Mouse (Mus musculus) gastrocnemius, adult 2 months (tissue): ENCODE data around the gene Oser1. TPM values are rescaled to one million over a fixed set of nuclear protein-coding genes. Genes with fewer than 3 reads are reported as not detected.

Experiments
- DNase-seq: peaks from one replicate; pipeline ENCODE4 v3.0.0; 2022
- H3K27ac ChIP-seq: fragments of 200-600 bp; 2 replicates; pipeline ENCODE4 v1.8.1; 2022; ENCODE audit warnings: mild to moderate bottlenecking
- H3K4me3 ChIP-seq: fragments of 200-600 bp; 2 replicates; pipeline ENCODE4 v1.8.1; 2022; ENCODE audit warnings: mild to moderate bottlenecking, moderate library complexity
- CTCF ChIP-seq: fragments of 200-600 bp; IDR thresholded peaks from 2 replicates; pipeline ENCODE4 v1.8.1; 2022; ENCODE audit warnings: antibody characterized with exemption, mild to moderate bottlenecking, moderate library complexity
- intact Hi-C: fragments of 180-260 bp; cut with DNase I; formaldehyde crosslinking; loops from one replicate; pipeline ENCODE4 v1.15.1; 2025
- total RNA-seq, 2 experiments: library from RNA; stranded (reverse); gene quantifications; 2 replicates each; pipeline ENCODE4 v1.2.3; 2021

The Oser1 gene
- total RNA-seq, 2 experiments from 2014 or later: 32.4 to 38.2 TPM

GRCm38 (mm10) chr2:163362940-163363921 lies 61.3 kb downstream of the Oser1 start:
- intact Hi-C loops: loop anchor here (2.0 kb wide), 1 partner anchor 34 kb away; the partner anchor contains the start of gene Jph2
- Histone ChIP-seq H3K27ac (peak overlapping the region; percentile 93), H3K4me3 (peak overlapping the region; percentile 49)
- no peak for TF ChIP-seq CTCF
- peak; percentile 81 for DNase-seq

GRCm38 (mm10) chr2:163360858-163361623 lies 63.5 kb downstream of the Oser1 start:
- no peak for TF ChIP-seq CTCF
- H3K4me3 ChIP-seq: peak overlapping the region; percentile 28
- intact Hi-C loops: no loop called here
- peak overlapping the region; percentile 93 for H3K27ac ChIP-seq
- DNase-seq: peak; percentile 68

DNA sequence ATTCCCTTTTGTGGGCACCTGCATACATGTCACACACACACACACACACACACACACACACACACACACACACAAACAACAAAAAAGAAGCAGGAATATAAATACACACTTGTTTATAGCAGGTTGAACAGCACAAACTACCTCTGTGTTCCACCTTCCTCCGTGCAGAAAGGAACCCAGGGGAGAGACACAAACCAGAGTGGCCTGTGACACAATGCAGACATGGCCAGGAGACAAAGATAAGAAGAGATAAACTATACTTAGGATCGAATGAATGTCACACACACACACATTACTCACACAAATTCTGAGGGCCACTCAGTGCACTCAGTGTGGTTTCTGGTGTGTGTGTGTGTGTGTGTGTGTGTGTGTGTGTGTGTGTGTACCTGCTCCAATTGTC lies 65.2 kb downstream of the Oser1 start:
- Histone ChIP-seq H3K27ac (peak overlapping the region; percentile 93), H3K4me3 (no peak overlapping the region)
- intact Hi-C loops: no loop called here
- no peak for TF ChIP-seq CTCF
- no peak for DNase-seq

DNA sequence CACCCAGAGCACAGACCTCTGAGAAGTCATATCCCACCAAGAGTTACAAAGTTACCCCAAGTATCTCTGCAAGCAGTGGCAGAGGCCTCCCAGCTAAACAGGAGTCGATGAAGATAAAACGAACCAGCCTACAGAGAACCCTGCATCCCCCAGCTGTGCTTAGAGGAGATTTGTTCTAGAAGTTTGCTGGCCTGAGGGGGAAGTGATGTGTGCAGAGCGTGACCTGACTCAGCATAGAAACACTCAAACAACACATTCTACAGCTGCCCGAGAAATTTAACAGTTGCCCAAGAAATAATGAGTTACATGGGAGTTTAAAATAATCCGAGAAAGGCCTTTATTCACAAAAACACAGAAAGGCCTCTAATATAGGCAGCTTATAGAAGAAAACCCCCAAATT lies 65.8 kb downstream of the Oser1 start:
- H3K27ac ChIP-seq: peak overlapping the region; percentile 93
- H3K4me3 ChIP-seq: no peak overlapping the region
- intact Hi-C loops: no loop called here
- no peak for TF ChIP-seq CTCF
- no peak for DNase-seq

DNA sequence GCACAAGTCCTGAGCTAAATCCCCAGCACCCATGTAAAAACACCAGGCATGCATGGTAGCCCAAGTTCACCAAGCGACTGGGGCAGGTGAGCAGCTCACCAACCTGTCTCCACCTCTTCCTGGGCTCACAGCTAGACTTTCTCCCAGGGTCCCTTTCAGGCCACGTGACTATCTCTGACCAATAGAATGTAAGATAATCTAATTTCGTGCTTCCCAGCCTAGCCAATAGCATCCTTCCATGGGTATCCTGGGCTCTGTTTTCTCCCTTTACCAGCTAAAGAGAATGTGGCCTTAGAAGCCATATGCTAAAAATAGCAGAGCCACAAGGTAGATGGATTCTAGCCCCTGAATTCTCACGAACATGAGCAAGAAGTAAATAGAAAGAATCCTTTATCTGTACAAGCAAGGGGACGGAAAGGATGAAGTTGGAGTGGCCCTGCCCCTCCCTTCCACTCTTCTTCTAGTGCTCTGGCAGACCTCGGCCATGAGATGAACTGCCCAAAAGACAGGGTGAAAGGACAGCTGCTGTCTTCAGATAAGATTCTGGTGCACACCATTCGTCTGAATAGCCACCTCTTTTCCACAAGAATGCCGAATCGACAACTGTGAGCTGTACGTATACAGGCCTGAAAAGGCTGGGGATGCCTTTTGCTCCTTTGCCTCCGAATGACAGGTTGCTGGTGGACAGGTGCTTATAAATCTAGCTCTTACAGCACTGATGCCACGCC lies 68.2 kb downstream of the Oser1 start:
- Histone ChIP-seq H3K4me3 (no peak overlapping the region), H3K27ac (peak overlapping the region; percentile 92)
- intact Hi-C loops: no loop called here
- TF ChIP-seq CTCF: no peak
- no peak for DNase-seq

Other genes with a start within 250 kb of the Oser1 start
- gene Tox2, start 221.6 kb downstream of the Oser1 start, total RNA-seq: under 1 TPM; 0.28 to 0.31 TPM
- gene Jph2, start 26.7 kb downstream of the Oser1 start, total RNA-seq: 100 to 1,000 TPM; 424 to 437 TPM
- gene Gdap1l1, start 13.8 kb upstream of the Oser1 start, total RNA-seq: not detected
- gene Fitm2, start 47.9 kb upstream of the Oser1 start, total RNA-seq: 100 to 1,000 TPM in 1 of 2 experiments, 10 to 100 TPM in 1; 73.8 to 106 TPM
- not detected for gene R3hdml, start 67.6 kb upstream of the Oser1 start, total RNA-seq
- gene Hnf4a, start 82.1 kb upstream of the Oser1 start, total RNA-seq: not detected
- gene Ttpal, start 177.6 kb upstream of the Oser1 start, total RNA-seq: 1 to 10 TPM; 3.4 to 5.3 TPM
- gene Serinc3, start 220.4 kb upstream of the Oser1 start, total RNA-seq: 100 to 1,000 TPM; 118 to 147 TPM
- gene Pkig, start 233.7 kb upstream of the Oser1 start, total RNA-seq: 100 to 1,000 TPM in 1 of 2 experiments, 10 to 100 TPM in 1; 93.9 to 125 TPM